Mouse (Mus musculus) heart, embryonic 15.5 days (tissue): ENCODE results near the gene Prr30. TPM values are rescaled to one million over a fixed set of nuclear protein-coding genes. Genes with fewer than 3 reads are reported as not detected.
"Not testable (repeated sequence)": the region's sequence is repeated elsewhere in the genome, so short reads cannot be mapped to it uniquely, and the experiment has no call there.

Experiments used
- ATAC-seq: fragments of 200-750 bp; cut with Nextera tagmentation; replicated peaks from 2 replicates; pipeline ENCODE4 v1.8.0; 2017; ENCODE audit warnings: low read depth, moderate TSS enrichment; ENCODE audit not compliant: insufficient number of reproducible peaks, insufficient read depth, low FRiP score
- H3K27ac ChIP-seq: fragments of 300-500 bp; sonication (generic); 2 replicates; pipeline ENCODE4 v1.5.1; 2015; ENCODE audit warnings: mild to moderate bottlenecking, inconsistent platforms
- H3K27me3 ChIP-seq: fragments of 300-500 bp; sonication (generic); 2 replicates; pipeline ENCODE4 v1.6.1; 2015; ENCODE audit warnings: inconsistent platforms
- H3K36me3 ChIP-seq: fragments of 300-500 bp; sonication (generic); 2 replicates; pipeline ENCODE4 v1.6.1; 2015; ENCODE audit warnings: mild to moderate bottlenecking, inconsistent platforms
- H3K4me1 ChIP-seq: fragments of 300-500 bp; sonication (generic); replicated peaks from 2 replicates; pipeline ENCODE4 v1.6.1; 2015; ENCODE audit warnings: inconsistent platforms
- H3K4me2 ChIP-seq: fragments of 300-500 bp; sonication (generic); 2 replicates; pipeline ENCODE4 v1.6.1; 2015; ENCODE audit warnings: inconsistent platforms, mild to moderate bottlenecking, moderate library complexity
- H3K4me3 ChIP-seq: fragments of 300-500 bp; sonication (generic); 2 replicates; pipeline ENCODE4 v1.5.1; 2015; ENCODE audit warnings: mild to moderate bottlenecking, inconsistent platforms
- H3K9ac ChIP-seq: fragments of 300-500 bp; sonication (generic); 2 replicates; pipeline ENCODE4 v1.6.1; 2015; ENCODE audit warnings: mild to moderate bottlenecking, inconsistent platforms
- H3K9me3 ChIP-seq: fragments of 300-500 bp; sonication (generic); replicated peaks from 2 replicates; pipeline ENCODE4 v1.6.1; 2016; ENCODE audit warnings: inconsistent platforms
- WGBS: fragments of 180-500 bp; shearing (Covaris S2); methylation state at CpG from one replicate; pipeline ENCODE4 v1.1.7; 2015; ENCODE audit warnings: mixed read lengths; 5-methylcytosine and 5-hydroxymethylcytosine counted together
- polyA plus RNA-seq: library from polyadenylated mRNA; unstranded; fragments of >200 nt; fragmentation: Nextera tagmentation; extraction: Ambion mirVana; gene quantifications from 2 replicates; pipeline ENCODE4 v1.2.1, GENCODE M21; 2015

Prr30 gene
- polyA plus RNA-seq = not detected in 2 replicates

GRCm38 (mm10) chr14:101200230-101200629 is at the start of gene Prr30:
Gene Prr30 (minus strand): TSS chr14:101200330.
- Histone ChIP-seq H3K27ac (no peak within 1 kb of the TSS), H3K9ac (no peak within 1 kb of the TSS), H3K27me3 (no peaks in the 10 kb centered on the region), H3K4me3 (no peak within 1 kb of the TSS), H3K9me3 (no peaks in the 10 kb centered on the region), H3K4me1 (no peaks in the 10 kb centered on the region), H3K4me2 (no peak within 1 kb of the TSS), H3K36me3 (no peaks in the 10 kb centered on the region)
- ATAC-seq = no peak
- WGBS = 61% methylated on average over 4 of the region's 4 CpGs

GRCm38 (mm10) chr14:101246793-101247192 is 46.7 kb upstream of the Prr30 start:
- Histone ChIP-seq H3K27me3 (no peaks in the 10 kb centered on the region), H3K36me3 (no peaks in the 10 kb centered on the region), H3K9me3 (no peaks in the 10 kb centered on the region), H3K9ac (no peak overlapping the region), H3K4me3 (no peak overlapping the region), H3K27ac (no peak overlapping the region), H3K4me2 (no peak overlapping the region), H3K4me1 (no peaks in the 10 kb centered on the region)
- no peak for ATAC-seq
- 59% methylated on average over 3 of the region's 3 CpGs for WGBS

GRCm38 (mm10) chr14:101245706-101246105 is 45.6 kb upstream of the Prr30 start:
- no peak overlapping the region for H3K4me3 ChIP-seq
- H3K27me3 ChIP-seq = no peaks in the 10 kb centered on the region
- WGBS = 50% methylated on average over 7 of the region's 7 CpGs
- no peaks in the 10 kb centered on the region for H3K9me3 ChIP-seq
- no peak overlapping the region for H3K4me2 ChIP-seq
- H3K9ac ChIP-seq = no peak overlapping the region
- no peaks in the 10 kb centered on the region for H3K4me1 ChIP-seq
- ATAC-seq = no peak
- H3K36me3 ChIP-seq = no peaks in the 10 kb centered on the region
- no peak overlapping the region for H3K27ac ChIP-seq

GRCm38 (mm10) chr14:101244441-101244840 is 44.3 kb upstream of the Prr30 start:
- H3K4me2 ChIP-seq, ATAC-seq, H3K4me3 ChIP-seq, H3K4me1 ChIP-seq, H3K9ac ChIP-seq, H3K9me3 ChIP-seq, H3K27ac ChIP-seq, H3K36me3 ChIP-seq, H3K27me3 ChIP-seq: not testable (repeated sequence)
- 37% methylated on average over 3 of the region's 3 CpGs for WGBS

GRCm38 (mm10) chr14:101237965-101238364 is 37.8 kb upstream of the Prr30 start:
- WGBS = 71% methylated on average over 1 of the region's 1 CpGs
- Histone ChIP-seq H3K4me3 (no peak overlapping the region), H3K4me1 (no peaks in the 10 kb centered on the region), H3K9ac (no peak overlapping the region), H3K9me3 (no peaks in the 10 kb centered on the region), H3K36me3 (no peaks in the 10 kb centered on the region), H3K4me2 (no peak overlapping the region), H3K27me3 (no peaks in the 10 kb centered on the region), H3K27ac (no peak overlapping the region)
- ATAC-seq = no peak

GRCm38 (mm10) chr14:101229068-101229467 is 28.9 kb upstream of the Prr30 start:
- Histone ChIP-seq H3K4me3 (no peak overlapping the region), H3K36me3 (no peaks in the 10 kb centered on the region), H3K4me2 (no peak overlapping the region), H3K4me1 (no peaks in the 10 kb centered on the region), H3K27ac (no peak overlapping the region), H3K9me3 (no peaks in the 10 kb centered on the region), H3K9ac (no peak overlapping the region), H3K27me3 (no peaks in the 10 kb centered on the region)
- ATAC-seq = no peak
- 52% methylated on average over 4 of the region's 4 CpGs for WGBS

GRCm38 (mm10) chr14:101222319-101222718 is 22.2 kb upstream of the Prr30 start:
- no peak overlapping the region for H3K27ac ChIP-seq
- no peaks in the 10 kb centered on the region for H3K36me3 ChIP-seq
- no peaks in the 10 kb centered on the region for H3K9me3 ChIP-seq
- WGBS = 75% methylated on average over 8 of the region's 8 CpGs
- no peaks in the 10 kb centered on the region for H3K4me1 ChIP-seq
- no peaks in the 10 kb centered on the region for H3K27me3 ChIP-seq
- ATAC-seq = no peak
- H3K4me3 ChIP-seq = no peak overlapping the region
- no peak overlapping the region for H3K9ac ChIP-seq
- no peak overlapping the region for H3K4me2 ChIP-seq

GRCm38 (mm10) chr14:101172258-101172657 is 27.9 kb downstream of the Prr30 start:
- no peak overlapping the region for H3K9ac ChIP-seq
- WGBS = 59% methylated on average over 4 of the region's 4 CpGs
- no peaks in the 10 kb centered on the region for H3K27me3 ChIP-seq
- no peak overlapping the region for H3K4me3 ChIP-seq
- H3K4me2 ChIP-seq = no peak overlapping the region
- H3K36me3 ChIP-seq = no peaks in the 10 kb centered on the region
- ATAC-seq = no peak
- no peaks in the 10 kb centered on the region for H3K4me1 ChIP-seq
- no peaks in the 10 kb centered on the region for H3K9me3 ChIP-seq
- H3K27ac ChIP-seq = no peak overlapping the region
